Mouse (Mus musculus): ENCODE data around the gene Foxi3. TPM values are rescaled to one million over a fixed set of nuclear protein-coding genes. Genes with fewer than 3 reads are reported as not detected.

Gene Foxi3
- total RNA-seq, 1 experiment = 4.2 TPM

GRCm38 (mm10) chr6:70967422-70967821, 11.1 kb downstream of the Foxi3 start:
- peak overlapping the region; percentile 40; the same call in 1 of the 2 replicates for H3K27ac ChIP-seq (ENCODE audit: insufficient read depth, low read depth, low read length, poor library complexity, severe bottlenecking)
- TF ChIP-seq ZNF384 (IDR thresholded peaks at IDR 0.05; ENCODE audit: low read depth, low read length) = no peak
- TF ChIP-seq MAFK (IDR thresholded peaks at IDR 0.05; ENCODE audit: insufficient read depth, low read depth, low read length) = no peak
- TF ChIP-seq CHD2 (IDR thresholded peaks at IDR 0.05; ENCODE audit: low read depth, low read length) = no peak
- no peak for TF ChIP-seq ZC3H11A (IDR thresholded peaks at IDR 0.05; ENCODE audit: borderline replicate concordance, low read depth, low read length)
- TF ChIP-seq HCFC1 (IDR thresholded peaks at IDR 0.05; ENCODE audit: borderline replicate concordance, insufficient read depth, low read length) = no peak
- no peaks in the 10 kb centered on the region for H3K36me3 ChIP-seq (ENCODE audit: control insufficient read depth, insufficient read depth, low read length, poor library complexity, severe bottlenecking)
- no peak for DNase-seq (ENCODE audit: low read depth, low spot score)
- peak overlapping the region; percentile 50; the same call in 1 of the 2 replicates for H3K9ac ChIP-seq (ENCODE audit: insufficient read depth, low read depth, low read length, poor library complexity, severe bottlenecking)
- H3K4me1 ChIP-seq (ENCODE audit: control insufficient read depth in 2 of 2, insufficient read depth in 2 of 2, low read length in 2 of 2, poor library complexity in 1 of 2) = peaks cover 8 to 10% of the 10 kb centered on the region in 2 experiments
- H3K4me3 ChIP-seq (ENCODE audit: insufficient read depth in 1 of 2, low read depth in 1 of 2, low read length in 2 of 2, poor library complexity in 1 of 2, severe bottlenecking in 1 of 2) = peak overlapping the region; percentile 32 to 50
- no peaks in the 10 kb centered on the region for H3K9me3 ChIP-seq (ENCODE audit: control insufficient read depth, insufficient read depth, low read depth, low read length)
- in situ Hi-C loops (cut with MboI; ENCODE audit: low sequenced_read_pairs in 2 of 2, unreplicated experiment in 2 of 2) = no loop called here

GRCm38 (mm10) chr6:70968291-70968690, 12.0 kb downstream of the Foxi3 start:
- Histone ChIP-seq H3K9ac (ENCODE audit: insufficient read depth, low read depth, low read length, poor library complexity, severe bottlenecking) (no peak overlapping the region), H3K36me3 (ENCODE audit: control insufficient read depth, insufficient read depth, low read length, poor library complexity, severe bottlenecking) (no peaks in the 10 kb centered on the region), H3K4me3 (ENCODE audit: insufficient read depth in 1 of 2, low read depth in 1 of 2, low read length in 2 of 2, poor library complexity in 1 of 2, severe bottlenecking in 1 of 2) (no peak overlapping the region), H3K27ac (ENCODE audit: insufficient read depth, low read depth, low read length, poor library complexity, severe bottlenecking) (peak overlapping the region; percentile 52; the same call in 1 of the 2 replicates), H3K9me3 (ENCODE audit: control insufficient read depth, insufficient read depth, low read depth, low read length) (no peaks in the 10 kb centered on the region), H3K4me1 (ENCODE audit: control insufficient read depth in 2 of 2, insufficient read depth in 2 of 2, low read length in 2 of 2, poor library complexity in 1 of 2) (peaks cover 6 to 10% of the 10 kb centered on the region in 2 experiments; a peak in 3 of 4 replicates)
- TF ChIP-seq CHD2 (IDR thresholded peaks at IDR 0.05; ENCODE audit: low read depth, low read length) (no peak), ZC3H11A (IDR thresholded peaks at IDR 0.05; ENCODE audit: borderline replicate concordance, low read depth, low read length) (no peak), ZNF384 (IDR thresholded peaks at IDR 0.05; ENCODE audit: low read depth, low read length) (no peak), HCFC1 (IDR thresholded peaks at IDR 0.05; ENCODE audit: borderline replicate concordance, insufficient read depth, low read length) (no peak), MAFK (IDR thresholded peaks at IDR 0.05; ENCODE audit: insufficient read depth, low read depth, low read length) (no peak)
- DNase-seq (ENCODE audit: low read depth, low spot score) = no peak
- in situ Hi-C loops (cut with MboI; ENCODE audit: low sequenced_read_pairs in 2 of 2, unreplicated experiment in 2 of 2) = no loop called here

- H3K9me3 ChIP-seq (ENCODE audit: control insufficient read depth, insufficient read depth, low read depth, low read length) = no peaks in the 10 kb centered on the region
- no peak overlapping the region for H3K27ac ChIP-seq (ENCODE audit: insufficient read depth, low read depth, low read length, poor library complexity, severe bottlenecking)
- no peaks in the 10 kb centered on the region; a peak in 2 of 4 replicates for H3K4me1 ChIP-seq (ENCODE audit: control insufficient read depth in 2 of 2, insufficient read depth in 2 of 2, low read length in 2 of 2, poor library complexity in 1 of 2)
- DNase-seq (ENCODE audit: low read depth, low spot score) = no peak
- in situ Hi-C loops (cut with MboI; ENCODE audit: low sequenced_read_pairs in 2 of 2, unreplicated experiment in 2 of 2) = no loop called here
- H3K9ac ChIP-seq (ENCODE audit: insufficient read depth, low read depth, low read length, poor library complexity, severe bottlenecking) = no peak overlapping the region
- no peak overlapping the region for H3K4me3 ChIP-seq (ENCODE audit: insufficient read depth in 1 of 2, low read depth in 1 of 2, low read length in 2 of 2, poor library complexity in 1 of 2, severe bottlenecking in 1 of 2)
- TF ChIP-seq MAFK (IDR thresholded peaks at IDR 0.05; ENCODE audit: insufficient read depth, low read depth, low read length) (no peak), ZC3H11A (IDR thresholded peaks at IDR 0.05; ENCODE audit: borderline replicate concordance, low read depth, low read length) (no peak), HCFC1 (IDR thresholded peaks at IDR 0.05; ENCODE audit: borderline replicate concordance, insufficient read depth, low read length) (no peak), ZNF384 (IDR thresholded peaks at IDR 0.05; ENCODE audit: low read depth, low read length) (no peak), CHD2 (IDR thresholded peaks at IDR 0.05; ENCODE audit: low read depth, low read length) (no peak)
- H3K36me3 ChIP-seq (ENCODE audit: control insufficient read depth, insufficient read depth, low read length, poor library complexity, severe bottlenecking) = no peaks in the 10 kb centered on the region
Measured at GRCm38 (mm10) chr6:70973066-70973465, 16.7 kb downstream of the Foxi3 start.

- H3K27ac ChIP-seq (ENCODE audit: insufficient read depth, low read depth, low read length, poor library complexity, severe bottlenecking) = no peak overlapping the region
- H3K4me3 ChIP-seq (ENCODE audit: insufficient read depth in 1 of 2, low read depth in 1 of 2, low read length in 2 of 2, poor library complexity in 1 of 2, severe bottlenecking in 1 of 2) = no peak overlapping the region
- no peak for DNase-seq (ENCODE audit: low read depth, low spot score)
- in situ Hi-C loops (cut with MboI; ENCODE audit: low sequenced_read_pairs in 2 of 2, unreplicated experiment in 2 of 2) = no loop called here
- no peaks in the 10 kb centered on the region for H3K9me3 ChIP-seq (ENCODE audit: control insufficient read depth, insufficient read depth, low read depth, low read length)
- H3K36me3 ChIP-seq (ENCODE audit: control insufficient read depth, insufficient read depth, low read length, poor library complexity, severe bottlenecking) = no peaks in the 10 kb centered on the region
- TF ChIP-seq MAFK (IDR thresholded peaks at IDR 0.05; ENCODE audit: insufficient read depth, low read depth, low read length) (no peak), ZNF384 (IDR thresholded peaks at IDR 0.05; ENCODE audit: low read depth, low read length) (no peak), HCFC1 (IDR thresholded peaks at IDR 0.05; ENCODE audit: borderline replicate concordance, insufficient read depth, low read length) (no peak), ZC3H11A (IDR thresholded peaks at IDR 0.05; ENCODE audit: borderline replicate concordance, low read depth, low read length) (no peak), CHD2 (IDR thresholded peaks at IDR 0.05; ENCODE audit: low read depth, low read length) (no peak)
- no peak overlapping the region for H3K9ac ChIP-seq (ENCODE audit: insufficient read depth, low read depth, low read length, poor library complexity, severe bottlenecking)
- H3K4me1 ChIP-seq (ENCODE audit: control insufficient read depth in 2 of 2, insufficient read depth in 2 of 2, low read length in 2 of 2, poor library complexity in 1 of 2) = peaks cover 0 to 4% of the 10 kb centered on the region in 2 experiments; a peak in 1 of 4 replicates
Measured at GRCm38 (mm10) chr6:70981036-70981435, 24.7 kb downstream of the Foxi3 start.

All from ES-E14 (cell line).